Mouse (Mus musculus): ENCODE data around the gene Dgkq. TPM values are rescaled to one million over a fixed set of nuclear protein-coding genes. Genes with fewer than 3 reads are reported as not detected.

The Dgkq gene
- 12.5 and 14.5 TPM in 2 replicates for polyA plus RNA-seq (2016; fragmentation: Nextera tagmentation; extraction: Ambion mirVana)

- Histone ChIP-seq H3K27me3 (replicated peaks; ENCODE audit: low read depth, poor library complexity, severe bottlenecking) (no peaks in the 10 kb centered on the region), H3K27ac (replicated peaks) (peak within 1 kb of the TSS; percentile 93), H3K9me3 (no peaks in the 10 kb centered on the region), H3K4me1 (peaks cover 20% of the 10 kb centered on the region), H3K4me3 (peak within 1 kb of the TSS; percentile 70), H3K36me3 (replicated peaks) (peaks cover 29% of the 10 kb centered on the region)
- 7% methylated on average over 43 of the region's 43 CpGs for WGBS
- peak; percentile 87 for DNase-seq (ENCODE audit: low spot score)
Observed at GRCm38 (mm10) chr5:108668977-108669936, at the start of gene Dgkq. TSS of gene Dgkq (minus strand) at chr5:108669672.

GRCm38 (mm10) chr5:108718051-108718450, 48.6 kb upstream of the Dgkq start:
- peak overlapping the region; percentile 61 for H3K27ac ChIP-seq (replicated peaks)
- WGBS: 36% methylated on average over 4 of the region's 4 CpGs
- H3K4me3 ChIP-seq: no peak overlapping the region
- H3K27me3 ChIP-seq (replicated peaks; ENCODE audit: low read depth, poor library complexity, severe bottlenecking): no peaks in the 10 kb centered on the region
- DNase-seq (ENCODE audit: low spot score): no peak
- H3K9me3 ChIP-seq: no peaks in the 10 kb centered on the region
- no peaks in the 10 kb centered on the region for H3K36me3 ChIP-seq (replicated peaks)
- peaks cover 23% of the 10 kb centered on the region for H3K4me1 ChIP-seq

- Histone ChIP-seq H3K4me3 (no peak overlapping the region), H3K27ac (replicated peaks) (no peak overlapping the region), H3K27me3 (replicated peaks; ENCODE audit: low read depth, poor library complexity, severe bottlenecking) (no peaks in the 10 kb centered on the region), H3K9me3 (no peaks in the 10 kb centered on the region), H3K36me3 (replicated peaks) (no peaks in the 10 kb centered on the region), H3K4me1 (peaks cover 23% of the 10 kb centered on the region)
- 85% methylated on average over 1 of the region's 1 CpGs for WGBS
- DNase-seq (ENCODE audit: low spot score): no peak
Observed at GRCm38 (mm10) chr5:108715974-108716373, 46.5 kb upstream of the Dgkq start.

- no peak for DNase-seq (ENCODE audit: low spot score)
- 50% methylated on average over 6 of the region's 6 CpGs for WGBS
- Histone ChIP-seq H3K4me1 (peaks cover 23% of the 10 kb centered on the region), H3K27me3 (replicated peaks; ENCODE audit: low read depth, poor library complexity, severe bottlenecking) (no peaks in the 10 kb centered on the region), H3K27ac (replicated peaks) (peak overlapping the region; percentile 40; the same call in 1 of the 2 replicates), H3K9me3 (no peaks in the 10 kb centered on the region), H3K36me3 (replicated peaks) (peaks cover 2% of the 10 kb centered on the region), H3K4me3 (no peak overlapping the region)
Observed at GRCm38 (mm10) chr5:108714149-108714548, 44.7 kb upstream of the Dgkq start.

GRCm38 (mm10) chr5:108713691-108714090, 44.2 kb upstream of the Dgkq start:
- Histone ChIP-seq H3K27ac (replicated peaks) (peak overlapping the region; percentile 40; the same call in 1 of the 2 replicates), H3K4me3 (no peak overlapping the region), H3K9me3 (no peaks in the 10 kb centered on the region), H3K27me3 (replicated peaks; ENCODE audit: low read depth, poor library complexity, severe bottlenecking) (no peaks in the 10 kb centered on the region), H3K36me3 (replicated peaks) (peaks cover 7% of the 10 kb centered on the region), H3K4me1 (peaks cover 23% of the 10 kb centered on the region)
- no peak for DNase-seq (ENCODE audit: low spot score)

GRCm38 (mm10) chr5:108713096-108713495, 43.6 kb upstream of the Dgkq start:
- Histone ChIP-seq H3K9me3 (no peaks in the 10 kb centered on the region), H3K4me3 (no peak overlapping the region), H3K4me1 (peaks cover 17% of the 10 kb centered on the region), H3K27me3 (replicated peaks; ENCODE audit: low read depth, poor library complexity, severe bottlenecking) (no peaks in the 10 kb centered on the region), H3K36me3 (replicated peaks) (peaks cover 13% of the 10 kb centered on the region), H3K27ac (replicated peaks) (no peak overlapping the region)
- no peak for DNase-seq (ENCODE audit: low spot score)
- 86% methylated on average over 2 of the region's 2 CpGs for WGBS

GRCm38 (mm10) chr5:108711968-108712367, 42.5 kb upstream of the Dgkq start:
- DNase-seq (ENCODE audit: low spot score): no peak
- Histone ChIP-seq H3K4me3 (no peak overlapping the region), H3K27ac (replicated peaks) (no peak overlapping the region), H3K4me1 (peaks cover 10% of the 10 kb centered on the region), H3K27me3 (replicated peaks; ENCODE audit: low read depth, poor library complexity, severe bottlenecking) (no peaks in the 10 kb centered on the region), H3K36me3 (replicated peaks) (peaks cover 24% of the 10 kb centered on the region), H3K9me3 (no peaks in the 10 kb centered on the region)
- 80% methylated on average over 6 of the region's 6 CpGs for WGBS

- H3K9me3 ChIP-seq: no peaks in the 10 kb centered on the region
- no peak for DNase-seq (ENCODE audit: low spot score)
- 59% methylated on average over 6 of the region's 6 CpGs for WGBS
- no peak overlapping the region for H3K4me3 ChIP-seq
- no peak overlapping the region for H3K27ac ChIP-seq (replicated peaks)
- no peaks in the 10 kb centered on the region for H3K27me3 ChIP-seq (replicated peaks; ENCODE audit: low read depth, poor library complexity, severe bottlenecking)
- peaks cover 52% of the 10 kb centered on the region for H3K36me3 ChIP-seq (replicated peaks)
- peaks cover 8% of the 10 kb centered on the region for H3K4me1 ChIP-seq
Observed at GRCm38 (mm10) chr5:108708981-108709731, 39.7 kb upstream of the Dgkq start.

- WGBS: 87% methylated on average over 1 of the region's 1 CpGs
Observed at GRCm38 (mm10) chr5:108708419-108708818, 38.9 kb upstream of the Dgkq start.

GRCm38 (mm10) chr5:108707758-108708157, 38.3 kb upstream of the Dgkq start:
- WGBS: 86% methylated on average over 2 of the region's 2 CpGs
- peaks cover 15% of the 10 kb centered on the region for H3K4me1 ChIP-seq
- no peaks in the 10 kb centered on the region for H3K27me3 ChIP-seq (replicated peaks; ENCODE audit: low read depth, poor library complexity, severe bottlenecking)
- no peak overlapping the region for H3K4me3 ChIP-seq
- H3K9me3 ChIP-seq: no peaks in the 10 kb centered on the region
- DNase-seq (ENCODE audit: low spot score): no peak
- no peak overlapping the region for H3K27ac ChIP-seq (replicated peaks)
- H3K36me3 ChIP-seq (replicated peaks): peaks cover 66% of the 10 kb centered on the region

More at GRCm38 (mm10) chr5:108708419-108708818, 38.9 kb upstream of the Dgkq start:
- DNase-seq (ENCODE audit: low spot score): no peak
- Histone ChIP-seq H3K36me3 (replicated peaks) (peaks cover 59% of the 10 kb centered on the region), H3K4me1 (peaks cover 10% of the 10 kb centered on the region), H3K4me3 (no peak overlapping the region), H3K27ac (replicated peaks) (no peak overlapping the region), H3K9me3 (no peaks in the 10 kb centered on the region), H3K27me3 (replicated peaks; ENCODE audit: low read depth, poor library complexity, severe bottlenecking) (no peaks in the 10 kb centered on the region)

GRCm38 (mm10) chr5:108703754-108704626, 34.5 kb upstream of the Dgkq start:
- Histone ChIP-seq H3K27ac (replicated peaks) (peak overlapping the region; percentile 51; the same call in 1 of the 2 replicates), H3K27me3 (replicated peaks; ENCODE audit: low read depth, poor library complexity, severe bottlenecking) (no peaks in the 10 kb centered on the region), H3K36me3 (replicated peaks) (peaks cover 80% of the 10 kb centered on the region), H3K4me1 (peaks cover 45% of the 10 kb centered on the region), H3K9me3 (no peaks in the 10 kb centered on the region), H3K4me3 (no peak overlapping the region)
- no peak for DNase-seq (ENCODE audit: low spot score)
- WGBS: 81% methylated on average over 12 of the region's 12 CpGs

All from embryonic facial prominence, embryonic 10.5 days (tissue).